Mouse (Mus musculus) heart, embryonic 14.5 days (tissue): ENCODE measurements around the gene Jph3. TPM values are rescaled to one million over a fixed set of nuclear protein-coding genes. Genes with fewer than 3 reads are reported as not detected.

Experiments
- ATAC-seq: fragments of 200-750 bp; cut with Nextera tagmentation; 2 replicates; pipeline ENCODE4 v1.8.0; 2017; ENCODE audit warnings: low read depth, moderate TSS enrichment; ENCODE audit not compliant: insufficient number of reproducible peaks, insufficient read depth, low FRiP score
- H3K27ac ChIP-seq, 2 experiments: fragments of 200-500 bp in 1 of 2; fragments of 300-500 bp in 1 of 2; sonication (generic) in 1 of 2; replicated peaks in 1 of 2; 2 replicates each; pipeline ENCODE4 v1.5.1; 2012 to 2014; ENCODE audit warnings: low read depth in 2 of 2, low read length in 2 of 2, control low read depth in 1 of 2, mild to moderate bottlenecking in 1 of 2, mixed read lengths in 1 of 2; ENCODE audit not compliant: control insufficient read depth in 1 of 2, insufficient read depth in 1 of 2
- H3K27me3 ChIP-seq: fragments of 300-500 bp; sonication (generic); 2 replicates; pipeline ENCODE4 v1.6.1; 2014; ENCODE audit warnings: mild to moderate bottlenecking, low read length, control low read depth; ENCODE audit not compliant: control insufficient read depth, insufficient read depth
- H3K36me3 ChIP-seq: fragments of 300-500 bp; sonication (generic); 2 replicates; pipeline ENCODE4 v1.6.1; 2014; ENCODE audit warnings: mild to moderate bottlenecking, control low read depth, low read length, mixed read lengths; ENCODE audit not compliant: control insufficient read depth, insufficient read depth
- H3K4me1 ChIP-seq, 2 experiments: fragments of 200-500 bp in 1 of 2; fragments of 300-500 bp in 1 of 2; sonication (generic) in 1 of 2; 2 replicates each; pipeline ENCODE4 v1.6.1; 2012 to 2014; ENCODE audit warnings: low read length in 2 of 2, control low read depth in 1 of 2, mixed read lengths in 1 of 2; ENCODE audit not compliant: control insufficient read depth in 2 of 2, insufficient read depth in 2 of 2
- H3K4me2 ChIP-seq: fragments of 300-500 bp; sonication (generic); 2 replicates; pipeline ENCODE4 v1.6.1; 2014; ENCODE audit warnings: mild to moderate bottlenecking, low read length
- H3K4me3 ChIP-seq, 2 experiments: fragments of 200-500 bp in 1 of 2; fragments of 300-500 bp in 1 of 2; sonication (generic) in 1 of 2; 2 replicates each; pipeline ENCODE4 v1.5.1; 2012 to 2014; ENCODE audit warnings: low read length in 2 of 2, mild to moderate bottlenecking in 2 of 2, control low read depth in 1 of 2, low read depth in 1 of 2, moderate library complexity in 1 of 2; ENCODE audit not compliant: control insufficient read depth in 1 of 2, insufficient read depth in 1 of 2
- H3K9ac ChIP-seq: fragments of 300-500 bp; sonication (generic); 2 replicates; pipeline ENCODE4 v1.6.1; 2014; ENCODE audit warnings: mild to moderate bottlenecking, low read length
- H3K9me3 ChIP-seq: fragments of 300-500 bp; sonication (generic); 2 replicates; pipeline ENCODE4 v1.6.1; 2016; ENCODE audit warnings: low read length, control low read depth; ENCODE audit not compliant: control insufficient read depth
- WGBS: fragments of 180-500 bp; shearing (Covaris S2); extraction: QIAGEN DNeasy Blood & Tissue Kit; methylation state at CpG from one replicate; pipeline ENCODE4 v1.1.7; 2014; 5-methylcytosine and 5-hydroxymethylcytosine counted together
- polyA plus RNA-seq: library from polyadenylated mRNA; unstranded; fragments of >200 nt; fragmentation: Nextera tagmentation; extraction: Ambion mirVana; gene quantifications from 2 replicates; pipeline ENCODE4 v1.2.1, GENCODE M21; 2014

The Jph3 gene
- polyA plus RNA-seq, 1 experiment from 2014 or later = 0.18 TPM

GRCm38 (mm10) chr8:121786542-121786941 lies 57.1 kb downstream of the Jph3 start:
- H3K4me2 ChIP-seq = peak overlapping the region; percentile 50
- peak; percentile 90 for ATAC-seq
- 15% methylated on average over 10 of the region's 10 CpGs for WGBS
- H3K27ac ChIP-seq = peak overlapping the region; percentile 95 to 98
- H3K27me3 ChIP-seq = no peaks in the 10 kb centered on the region
- no peaks in the 10 kb centered on the region for H3K36me3 ChIP-seq
- peak overlapping the region; percentile 70 for H3K9ac ChIP-seq
- H3K4me3 ChIP-seq = no peak overlapping the region
- H3K4me1 ChIP-seq = peaks cover 24 to 26% of the 10 kb centered on the region in 2 experiments
- no peaks in the 10 kb centered on the region for H3K9me3 ChIP-seq

GRCm38 (mm10) chr8:121788786-121789185 lies 59.4 kb downstream of the Jph3 start:
- Histone ChIP-seq H3K4me2 (no peak overlapping the region), H3K9me3 (no peaks in the 10 kb centered on the region), H3K27me3 (no peaks in the 10 kb centered on the region), H3K27ac (no peak overlapping the region), H3K9ac (no peak overlapping the region), H3K4me1 (peaks cover 35 to 36% of the 10 kb centered on the region in 2 experiments), H3K4me3 (no peak overlapping the region), H3K36me3 (no peaks in the 10 kb centered on the region)
- WGBS = 72% methylated on average over 8 of the region's 8 CpGs
- ATAC-seq = no peak

DNA sequence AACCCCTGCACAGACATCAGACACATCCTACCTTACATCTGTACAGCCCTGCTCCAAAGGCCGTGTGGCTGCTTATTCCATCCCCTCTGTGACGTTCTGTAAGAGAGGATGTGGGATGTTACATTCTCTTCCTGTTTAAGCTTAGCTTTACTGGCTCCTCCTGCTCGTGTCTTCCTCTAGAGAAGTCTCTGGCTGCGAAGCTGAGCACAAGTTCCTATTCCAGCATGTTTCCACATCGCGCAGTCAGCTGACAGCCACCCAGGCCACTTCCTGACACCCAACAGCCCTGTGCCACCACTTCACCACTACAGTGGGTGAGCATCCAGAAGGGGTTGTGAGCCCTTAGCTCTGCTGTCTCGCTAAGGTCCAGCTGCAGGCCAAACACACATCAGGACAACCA lies 62.7 kb downstream of the Jph3 start:
- H3K36me3 ChIP-seq = peaks cover 28% of the 10 kb centered on the region
- WGBS = 71% methylated on average over 7 of the region's 7 CpGs
- H3K27me3 ChIP-seq = no peaks in the 10 kb centered on the region
- ATAC-seq = no peak
- peak overlapping the region; percentile 25 to 53; a peak in 3 of 4 replicates for H3K27ac ChIP-seq
- H3K9ac ChIP-seq = no peak overlapping the region; the same call in 1 of the 2 replicates
- H3K4me2 ChIP-seq = no peak overlapping the region
- no peaks in the 10 kb centered on the region for H3K9me3 ChIP-seq
- H3K4me1 ChIP-seq = peaks cover 16 to 17% of the 10 kb centered on the region in 2 experiments
- no peak overlapping the region for H3K4me3 ChIP-seq

DNA sequence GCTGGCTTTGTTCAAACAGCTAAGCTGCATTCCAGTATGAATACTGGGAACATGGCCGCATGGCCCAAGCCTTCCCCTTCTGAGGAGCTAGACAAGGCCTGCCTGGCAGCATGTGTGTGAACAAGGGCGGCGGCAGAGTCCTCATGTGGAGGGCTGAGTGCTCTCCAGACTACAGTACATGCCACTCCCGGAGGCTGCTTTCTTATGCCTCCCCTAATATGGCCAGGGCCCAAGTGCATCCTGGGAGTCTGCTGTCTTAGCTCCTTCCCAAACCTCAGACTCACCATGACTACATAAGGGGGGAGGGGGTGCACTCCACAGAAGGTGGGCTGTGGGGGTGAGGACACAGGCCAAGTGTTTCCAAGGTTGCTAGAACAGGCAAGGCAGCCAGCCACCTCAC lies 63.2 kb downstream of the Jph3 start:
- H3K4me3 ChIP-seq = no peak overlapping the region
- H3K4me2 ChIP-seq = no peak overlapping the region
- 37% methylated on average over 4 of the region's 4 CpGs for WGBS
- peaks cover 32% of the 10 kb centered on the region for H3K36me3 ChIP-seq
- H3K9me3 ChIP-seq = no peaks in the 10 kb centered on the region
- H3K9ac ChIP-seq = no peak overlapping the region; the same call in 1 of the 2 replicates
- H3K27ac ChIP-seq = peak overlapping the region; percentile 25 to 53; a peak in 3 of 4 replicates
- peaks cover 15 to 16% of the 10 kb centered on the region in 2 experiments for H3K4me1 ChIP-seq
- H3K27me3 ChIP-seq = no peaks in the 10 kb centered on the region
- no peak for ATAC-seq

DNA sequence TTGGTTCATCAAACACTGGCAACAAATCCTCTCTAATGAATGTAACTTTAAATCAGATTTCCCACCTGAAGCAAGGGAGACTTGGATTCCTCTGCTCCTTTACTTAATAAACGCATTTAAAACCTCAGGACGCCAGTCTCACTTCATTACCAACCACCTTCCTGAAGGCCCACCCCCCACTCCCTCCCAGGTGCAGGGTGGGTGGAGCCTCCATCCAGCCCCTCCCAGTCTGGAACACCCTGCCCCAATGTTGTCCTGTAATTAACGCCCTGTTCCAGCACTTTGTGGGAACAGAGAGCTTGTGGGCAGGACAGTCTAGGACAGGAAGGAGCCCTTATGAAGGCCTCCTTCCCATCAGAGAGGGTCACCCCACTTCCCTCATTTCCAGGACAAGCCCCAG lies 64.7 kb downstream of the Jph3 start:
- ATAC-seq = no peak
- Histone ChIP-seq H3K27me3 (no peaks in the 10 kb centered on the region), H3K4me2 (no peak overlapping the region), H3K27ac (no peak overlapping the region), H3K4me1 (peaks cover 28 to 29% of the 10 kb centered on the region in 2 experiments), H3K9ac (no peak overlapping the region), H3K4me3 (no peak overlapping the region), H3K36me3 (peaks cover 42% of the 10 kb centered on the region), H3K9me3 (no peaks in the 10 kb centered on the region)
- WGBS = 61% methylated on average over 3 of the region's 3 CpGs

GRCm38 (mm10) chr8:121795461-121795860 lies 66.0 kb downstream of the Jph3 start:
- Histone ChIP-seq H3K9me3 (no peaks in the 10 kb centered on the region), H3K27ac (no peak overlapping the region), H3K36me3 (peaks cover 46% of the 10 kb centered on the region), H3K27me3 (no peaks in the 10 kb centered on the region), H3K4me2 (no peak overlapping the region), H3K4me3 (no peak overlapping the region), H3K9ac (no peak overlapping the region), H3K4me1 (peaks cover 31% of the 10 kb centered on the region in 2 experiments)
- WGBS = 84% methylated on average over 8 of the region's 8 CpGs
- ATAC-seq = no peak

DNA sequence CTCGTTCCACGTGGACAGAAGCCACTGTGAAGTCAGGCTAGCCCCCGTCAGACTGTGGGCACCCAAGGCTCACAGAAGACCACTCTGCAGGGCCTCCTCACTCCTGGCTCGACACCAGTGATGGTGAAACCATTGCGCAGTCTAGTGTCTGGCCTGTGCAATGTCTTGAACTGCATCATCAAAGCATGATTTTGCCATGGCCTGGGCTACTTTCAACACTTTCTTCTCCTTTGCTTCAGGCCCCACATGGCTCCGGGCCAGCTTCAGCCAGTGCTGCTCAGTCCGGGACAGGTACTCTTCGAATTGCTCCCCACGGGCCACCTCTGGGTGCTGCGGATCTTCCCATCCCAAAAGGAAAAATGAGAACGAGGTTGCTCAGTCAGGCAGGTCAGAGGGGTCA lies 67.0 kb downstream of the Jph3 start:
- no peaks in the 10 kb centered on the region for H3K27me3 ChIP-seq
- peaks cover 35 to 41% of the 10 kb centered on the region in 2 experiments for H3K4me1 ChIP-seq
- no peak overlapping the region for H3K9ac ChIP-seq
- H3K36me3 ChIP-seq = peaks cover 47% of the 10 kb centered on the region
- H3K27ac ChIP-seq = no peak overlapping the region
- H3K9me3 ChIP-seq = no peaks in the 10 kb centered on the region
- 91% methylated on average over 11 of the region's 11 CpGs for WGBS
- ATAC-seq = no peak
- no peak overlapping the region for H3K4me2 ChIP-seq
- H3K4me3 ChIP-seq = no peak overlapping the region

DNA sequence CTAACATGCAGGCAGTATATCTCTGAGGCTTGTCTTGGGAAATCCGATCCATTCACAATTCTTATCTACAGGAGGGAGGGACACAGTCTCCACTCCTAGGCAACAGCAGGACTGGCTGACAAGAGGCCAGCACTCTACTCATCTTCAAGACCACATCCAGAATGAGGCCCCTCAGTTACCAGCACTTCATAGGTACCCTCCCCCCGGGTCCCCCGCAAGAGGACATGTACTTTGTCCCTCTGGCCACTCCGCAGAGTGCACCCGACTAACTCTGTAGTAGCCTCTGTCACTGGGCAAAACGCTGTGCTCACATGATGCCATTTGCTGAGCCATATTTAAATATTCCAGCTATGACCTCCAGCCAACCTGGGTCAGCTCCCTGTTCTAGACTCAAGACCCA lies 69.0 kb downstream of the Jph3 start:
- Histone ChIP-seq H3K4me2 (0 out of 2 replicates have a peak overlapping the region, but pooled peaks have one; percentile 4), H3K4me1 (peaks cover 23 to 30% of the 10 kb centered on the region in 2 experiments), H3K4me3 (no peak overlapping the region), H3K36me3 (peaks cover 53% of the 10 kb centered on the region), H3K9me3 (no peaks in the 10 kb centered on the region), H3K9ac (peak overlapping the region; percentile 21), H3K27ac (peak overlapping the region in 1 of 2 experiments; percentile 57; a peak in 2 of 4 replicates), H3K27me3 (no peaks in the 10 kb centered on the region)
- WGBS = 30% methylated on average over 6 of the region's 6 CpGs
- ATAC-seq = no peak; the same call in 1 of the 2 replicates
